Mouse (Mus musculus): ENCODE data around the gene Myl10.
"Not testable (repeated sequence)": the region's sequence is repeated elsewhere in the genome, so short reads cannot be mapped to it uniquely, and the experiment has no call there.

The Myl10 gene

GRCm38 (mm10) chr5:136717573-136717854 is 24.6 kb downstream of the Myl10 start:
- no peak for DNase-seq (ENCODE audit: low read depth, low spot score)
- Histone ChIP-seq H3K27me3 (ENCODE audit: control insufficient read depth, insufficient read depth, low read length, poor library complexity, severe bottlenecking) (no peaks in the 10 kb centered on the region), H3K36me3 (ENCODE audit: control insufficient read depth, insufficient read depth, low read length, poor library complexity, severe bottlenecking) (no peaks in the 10 kb centered on the region)

- Histone ChIP-seq H3K27me3 (ENCODE audit: control insufficient read depth, insufficient read depth, low read length, poor library complexity, severe bottlenecking) (no peaks in the 10 kb centered on the region), H3K36me3 (ENCODE audit: control insufficient read depth, insufficient read depth, low read length, poor library complexity, severe bottlenecking) (no peaks in the 10 kb centered on the region)
- no peak for DNase-seq (ENCODE audit: low read depth, low spot score)
These were observed 25.7 kb downstream of the Myl10 start for GRCm38 (mm10) chr5:136718656-136719055.

GRCm38 (mm10) chr5:136721596-136721995 is 28.6 kb downstream of the Myl10 start:
- no peaks in the 10 kb centered on the region for H3K27me3 ChIP-seq (ENCODE audit: control insufficient read depth, insufficient read depth, low read length, poor library complexity, severe bottlenecking)
- no peaks in the 10 kb centered on the region for H3K36me3 ChIP-seq (ENCODE audit: control insufficient read depth, insufficient read depth, low read length, poor library complexity, severe bottlenecking)
- DNase-seq (ENCODE audit: low read depth, low spot score): no peak

GRCm38 (mm10) chr5:136726271-136726670 is 33.3 kb downstream of the Myl10 start:
- not testable (repeated sequence) for DNase-seq (ENCODE audit: low read depth, low spot score); H3K36me3 ChIP-seq (ENCODE audit: control insufficient read depth, insufficient read depth, low read length, poor library complexity, severe bottlenecking); H3K27me3 ChIP-seq (ENCODE audit: control insufficient read depth, insufficient read depth, low read length, poor library complexity, severe bottlenecking)

- Histone ChIP-seq H3K27me3 (ENCODE audit: control insufficient read depth, insufficient read depth, low read length, poor library complexity, severe bottlenecking) (no peaks in the 10 kb centered on the region), H3K36me3 (ENCODE audit: control insufficient read depth, insufficient read depth, low read length, poor library complexity, severe bottlenecking) (no peaks in the 10 kb centered on the region)
- DNase-seq (ENCODE audit: low read depth, low spot score): no peak
These were observed 46.0 kb downstream of the Myl10 start for GRCm38 (mm10) chr5:136738918-136739317.

- H3K27me3 ChIP-seq (ENCODE audit: control insufficient read depth, insufficient read depth, low read length, poor library complexity, severe bottlenecking): no peaks in the 10 kb centered on the region
- no peak for DNase-seq (ENCODE audit: low read depth, low spot score)
- H3K36me3 ChIP-seq (ENCODE audit: control insufficient read depth, insufficient read depth, low read length, poor library complexity, severe bottlenecking): no peaks in the 10 kb centered on the region
These were observed 53.6 kb downstream of the Myl10 start for GRCm38 (mm10) chr5:136746596-136746995.

All from splenic B cell, adult 2 months (primary cell).